In the genomic region with DNA sequence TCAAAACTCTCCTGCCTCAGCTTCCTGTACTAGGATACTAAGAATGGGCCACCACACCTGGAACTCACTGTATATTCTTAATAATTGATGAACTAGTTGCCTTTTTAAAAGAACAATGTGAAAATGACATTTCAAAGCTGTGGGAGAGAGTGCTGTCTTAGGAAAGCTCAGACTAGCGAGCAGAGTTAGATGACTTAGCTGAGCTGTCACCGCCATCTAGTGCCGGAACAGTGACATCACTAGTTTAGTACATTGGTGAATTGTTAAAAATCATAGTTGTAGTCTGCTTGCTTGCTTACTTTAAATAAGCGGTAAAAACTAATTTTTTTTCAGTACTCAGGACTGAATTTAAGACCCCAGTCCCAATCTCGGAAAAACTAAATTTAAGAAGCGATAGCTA, we compare ENCODE assay signal across 9 mouse cellular contexts. TPM values are rescaled to one million over a fixed set of nuclear protein-coding genes. Genes with fewer than 3 reads are reported as not detected.
DNase-seq lines count a peak whose midpoint lies in the region; ATAC-seq and TF ChIP-seq lines count a peak whose summit lies in the region.
"Had no signal": no experiment of that assay in that cellular context is flagged by ENCODE, and none has a peak within 500 bp of the region (broad histone marks: within the 10 kb centered on the region; RNA-seq: fewer than 3 reads in every experiment).

No protein-coding gene starts in this region.

- no peaks in the 10 kb centered on the region for H3K36me3 ChIP-seq in kidney, adult 2 months (ENCODE audit: control insufficient read depth, insufficient read depth, low read length)
- no peaks in the 10 kb centered on the region for H3K36me3 ChIP-seq in kidney, embryonic 16.5 days (ENCODE audit: insufficient read depth, low read length)
- H3K36me3 ChIP-seq: embryonic facial prominence, embryonic 12.5 days had no signal

- no peaks in the 10 kb centered on the region for H3K4me1 ChIP-seq in kidney, adult 2 months (ENCODE audit: control insufficient read depth, insufficient read depth, low read length)
- H3K4me1 ChIP-seq in kidney, embryonic 16.5 days (ENCODE audit: insufficient read depth, low read length): no peaks in the 10 kb centered on the region

- ATAC-seq in kidney, embryonic 16.5 days (ENCODE audit: low FRiP score, low TSS enrichment): no peak
- ATAC-seq in megakaryocyte-erythroid progenitor cell, adult 5-6 weeks (replicated peaks; ENCODE audit: low FRiP score, low TSS enrichment, poor library complexity, severe bottlenecking): 0 out of 2 replicates have a peak, but pooled peaks have one; percentile 62

- peak; percentile 46 for DNase-seq in kidney, adult 2 months
- peak; percentile 45 for DNase-seq in Muller cell, postnatal 12 days (ENCODE audit: inconsistent ontology term)
- peak; percentile 73 to 79 for DNase-seq in cerebellum, postnatal 14 days
- peak; percentile 62 for DNase-seq in gastrocnemius, postnatal 10 days
- DNase-seq in layer of hippocampus, adult 9-11 months: peak; percentile 32
- peak; percentile 54 for DNase-seq in skeletal muscle tissue, adult 2 months (ENCODE audit: low read depth, low spot score)

- H3K9me3 ChIP-seq in kidney, embryonic 16.5 days (ENCODE audit: low read length): no peaks in the 10 kb centered on the region
- H3K9me3 ChIP-seq: embryonic facial prominence, embryonic 12.5 days had no signal

- no peak for TF ChIP-seq POLR2A in kidney, adult 2 months (IDR thresholded peaks at IDR 0.05; ENCODE audit: low read depth, low read length)

- no peaks in the 10 kb centered on the region for H3K27me3 ChIP-seq in kidney, adult 2 months (replicated peaks; ENCODE audit: control insufficient read depth, insufficient read depth, low read length)
- H3K27me3 ChIP-seq in kidney, embryonic 16.5 days (ENCODE audit: insufficient read depth, low read length): no peaks in the 10 kb centered on the region
- H3K27me3 ChIP-seq: embryonic facial prominence, embryonic 12.5 days had no signal

- TF ChIP-seq CTCF in kidney, adult 2 months (conservative IDR thresholded peaks at IDR 0.05; ENCODE audit: insufficient read depth, insufficient read length, low read depth, low read length): peak; percentile 89

- H3K9ac ChIP-seq in kidney, embryonic 16.5 days (replicated peaks; ENCODE audit: low read length): no peak overlapping the region
- H3K9ac ChIP-seq: embryonic facial prominence, embryonic 12.5 days had no signal

- WGBS in kidney, adult 2 months: 9% methylated on average over 6 of the region's 6 CpGs
- 9% methylated on average over 6 of the region's 6 CpGs for WGBS in kidney, embryonic 16.5 days

- no peak overlapping the region for H3K4me3 ChIP-seq in kidney, adult 2 months (ENCODE audit: insufficient read depth, low read depth, low read length)
- H3K4me3 ChIP-seq in kidney, embryonic 16.5 days (ENCODE audit: low read length): no peak overlapping the region
- H3K4me3 ChIP-seq: embryonic facial prominence, embryonic 12.5 days had no signal

- H3K27ac ChIP-seq in kidney, adult 2 months (ENCODE audit: insufficient read depth, low read depth, low read length): no peak overlapping the region
- no peak overlapping the region for H3K27ac ChIP-seq in kidney, embryonic 16.5 days (ENCODE audit: low read length)
- H3K27ac ChIP-seq: embryonic facial prominence, embryonic 12.5 days had no signal

- no peak overlapping the region for H3K4me2 ChIP-seq in kidney, embryonic 16.5 days (replicated peaks; ENCODE audit: low read depth, low read length)
- H3K4me2 ChIP-seq: embryonic facial prominence, embryonic 12.5 days had no signal

RNA-seq across cellular contexts. Expression of gene Dnah2, which starts 35.1 kb away (rescaled TPM):
- polyA plus RNA-seq in kidney, adult 2 months (2012; rRNA removed): 0.50 and 0.73 TPM in 2 replicates
- 0.69 and 0.90 TPM in 2 replicates for polyA plus RNA-seq in kidney, embryonic 16.5 days (2015; fragmentation: Nextera tagmentation; extraction: Ambion mirVana)
- 1 to 10 TPM in 1 of 2 experiments, under 1 TPM in 1; 0.07 to 1.1 TPM for total RNA-seq in gastrocnemius, postnatal 10 days (2021)
- total RNA-seq in megakaryocyte-erythroid progenitor cell, adult 5-6 weeks (2014; fragmentation: Nextera tagmentation): not detected in 2 replicates
- not detected in 2 replicates for total RNA-seq in megakaryocyte-erythroid progenitor cell, adult 5-6 weeks (2017)

RNA-seq across cellular contexts. Expression of gene Efnb3, which starts 46.2 kb away (rescaled TPM):
- polyA plus RNA-seq in kidney, adult 2 months (2012; rRNA removed): 0.81 and 0.84 TPM in 2 replicates
- polyA plus RNA-seq in kidney, embryonic 16.5 days (2015; fragmentation: Nextera tagmentation; extraction: Ambion mirVana): 11.8 and 12.6 TPM in 2 replicates
- 1 to 10 TPM; 1.6 to 2.3 TPM for total RNA-seq in gastrocnemius, postnatal 10 days (2021)
- 1.3 and 3.0 TPM in 2 replicates for total RNA-seq in megakaryocyte-erythroid progenitor cell, adult 5-6 weeks (2014; fragmentation: Nextera tagmentation)
- total RNA-seq in megakaryocyte-erythroid progenitor cell, adult 5-6 weeks (2017): 0.50 and 0.52 TPM in 2 replicates
